Mouse (Mus musculus) forebrain, embryonic 15.5 days (tissue): Measurements from ENCODE around the gene Thumpd1. TPM values are rescaled to one million over a fixed set of nuclear protein-coding genes. Genes with fewer than 3 reads are reported as not detected.

Experiments used
- ATAC-seq: fragments of 200-750 bp; cut with Nextera tagmentation; replicated peaks from 2 replicates; pipeline ENCODE4 v1.8.0; 2017; ENCODE audit warnings: mild to moderate bottlenecking, moderate TSS enrichment, moderate library complexity
- H3K27ac ChIP-seq: fragments of 300-500 bp; sonication (generic); replicated peaks from 2 replicates; pipeline ENCODE4 v1.5.1; 2015; ENCODE audit warnings: mild to moderate bottlenecking, inconsistent platforms
- H3K27me3 ChIP-seq: fragments of 300-500 bp; sonication (generic); 2 replicates; pipeline ENCODE4 v1.6.1; 2015; ENCODE audit warnings: inconsistent platforms
- H3K36me3 ChIP-seq: fragments of 300-500 bp; sonication (generic); 2 replicates; pipeline ENCODE4 v1.6.1; 2015; ENCODE audit warnings: mild to moderate bottlenecking, inconsistent platforms
- H3K4me1 ChIP-seq: fragments of 300-500 bp; sonication (generic); 2 replicates; pipeline ENCODE4 v1.6.1; 2015; ENCODE audit warnings: inconsistent platforms
- H3K4me2 ChIP-seq: fragments of 300-500 bp; sonication (generic); replicated peaks from 2 replicates; pipeline ENCODE4 v1.6.1; 2015; ENCODE audit warnings: mild to moderate bottlenecking, inconsistent platforms
- H3K4me3 ChIP-seq: fragments of 300-500 bp; sonication (generic); 2 replicates; pipeline ENCODE4 v1.5.1; 2015; ENCODE audit warnings: mild to moderate bottlenecking, inconsistent platforms
- H3K9ac ChIP-seq: fragments of 300-500 bp; sonication (generic); replicated peaks from 2 replicates; pipeline ENCODE4 v1.6.1; 2015; ENCODE audit warnings: mild to moderate bottlenecking, inconsistent platforms
- H3K9me3 ChIP-seq: fragments of 300-500 bp; sonication (generic); 2 replicates; pipeline ENCODE4 v1.6.1; 2016; ENCODE audit warnings: inconsistent platforms
- WGBS: fragments of 180-500 bp; shearing (Covaris S2); methylation state at CpG from one replicate; pipeline ENCODE4 v1.1.7; 2015; ENCODE audit warnings: mixed read lengths; 5-methylcytosine and 5-hydroxymethylcytosine counted together
- polyA plus RNA-seq: library from polyadenylated mRNA; unstranded; fragments of >200 nt; fragmentation: Nextera tagmentation; extraction: Ambion mirVana; gene quantifications from 2 replicates; pipeline ENCODE4 v1.2.1, GENCODE M21; 2015

The Thumpd1 gene
- polyA plus RNA-seq, 1 experiment from 2014 or later = 91.1 TPM

GRCm38 (mm10) chr7:119667893-119668292 is 52.7 kb downstream of the Thumpd1 start:
- WGBS = 83% methylated on average over 3 of the region's 3 CpGs
- no peaks in the 10 kb centered on the region for H3K4me1 ChIP-seq
- no peak for ATAC-seq
- H3K4me2 ChIP-seq = no peak overlapping the region
- no peak overlapping the region for H3K9ac ChIP-seq
- H3K27ac ChIP-seq = no peak overlapping the region
- H3K4me3 ChIP-seq = no peak overlapping the region
- H3K9me3 ChIP-seq = no peaks in the 10 kb centered on the region
- no peaks in the 10 kb centered on the region for H3K27me3 ChIP-seq
- H3K36me3 ChIP-seq = no peaks in the 10 kb centered on the region

Other genes with a start within 250 kb of the Thumpd1 start
- not detected in 2 replicates for gene Umod, start 241.5 kb downstream of the Thumpd1 start, polyA plus RNA-seq
- gene Acsm5, start 201.3 kb downstream of the Thumpd1 start, polyA plus RNA-seq = not detected in 2 replicates
- gene Pdilt, start 197.3 kb downstream of the Thumpd1 start, polyA plus RNA-seq = 0.08 TPM in 1 of 2 replicates, not detected in the other
- gene Acsm2, start 166.5 kb downstream of the Thumpd1 start, polyA plus RNA-seq = not detected in 2 replicates
- gene Acsm1, start 113.8 kb downstream of the Thumpd1 start, polyA plus RNA-seq = not detected in 2 replicates
- gene Acsm4, start 30.8 kb downstream of the Thumpd1 start, polyA plus RNA-seq = not detected in 2 replicates
- 0.18 TPM in 2 replicates for gene Acsm3, start 40.1 kb upstream of the Thumpd1 start, polyA plus RNA-seq
- gene Rexo5, start 73.2 kb upstream of the Thumpd1 start, polyA plus RNA-seq = 13.0 and 13.8 TPM in 2 replicates
- gene Eri2, start 73.3 kb upstream of the Thumpd1 start, polyA plus RNA-seq = 22.2 and 22.5 TPM in 2 replicates
- gene Lyrm1, start 175.1 kb upstream of the Thumpd1 start, polyA plus RNA-seq = 14.7 and 16.9 TPM in 2 replicates
- 18.2 and 20.4 TPM in 2 replicates for gene Dcun1d3, start 175.5 kb upstream of the Thumpd1 start, polyA plus RNA-seq